Mouse (Mus musculus): ENCODE results near the gene Slc4a10.

DNA sequence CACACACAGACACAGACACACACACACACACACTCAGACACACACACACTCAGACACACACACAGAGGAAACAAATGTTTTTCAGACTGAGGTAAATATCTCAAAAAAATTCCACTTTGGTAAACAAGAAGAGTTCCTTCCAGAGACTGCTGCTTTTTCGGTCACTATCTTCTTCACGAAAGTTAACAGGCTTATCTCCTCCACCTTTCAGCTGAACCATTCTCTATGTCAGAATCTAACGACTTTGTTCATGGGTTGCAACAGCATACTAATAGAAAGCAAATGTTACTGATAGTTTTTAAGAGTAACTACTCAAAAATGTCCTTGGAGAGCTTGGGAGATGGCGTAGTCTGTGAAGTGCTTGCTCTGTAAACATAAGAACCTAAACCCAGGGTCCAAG lies 241.3 kb downstream of the Slc4a10 start:
- no peak for TF ChIP-seq CTCF (IDR thresholded peaks at IDR 0.05; ENCODE audit: low read depth)
- TF ChIP-seq EP300 (IDR thresholded peaks at IDR 0.05; ENCODE audit: low read depth) = no peak
